Mouse (Mus musculus): ENCODE measurements around the gene Rnf208.

- TF ChIP-seq POLR2A (IDR thresholded peaks at IDR 0.05; ENCODE audit: extremely low read depth, insufficient read depth, low read length) (no peak), CTCF (IDR thresholded peaks at IDR 0.05; ENCODE audit: low read depth, low read length) (no peak)
Observed at GRCm38 (mm10) chr2:25285551-25285950, 43.5 kb downstream of the Rnf208 start.

Data from liver, adult 2 months (tissue).